Mouse (Mus musculus) neural tube, embryonic 10.5 days (tissue): Measurements from ENCODE around the gene Gm1527.
"Not testable (repeated sequence)": the region's sequence is repeated elsewhere in the genome, so short reads cannot be mapped to it uniquely, and the experiment has no call there.

Source experiments
- DNase-seq: peaks from one replicate; pipeline ENCODE4 v3.0.0-alpha.2; 2017; ENCODE audit warnings: low spot score; ENCODE audit errors: extremely low spot score

Gene Gm1527

GRCm38 (mm10) chr3:28892317-28892716 is at the start of gene Gm1527:
Gene Gm1527, plus strand, starts transcription at chr3:28892617.
- no peak for DNase-seq

GRCm38 (mm10) chr3:28843231-28843630 is 49.2 kb upstream of the Gm1527 start:
- no peak for DNase-seq

- no peak for DNase-seq
Observed at GRCm38 (mm10) chr3:28847115-28847514, 45.3 kb upstream of the Gm1527 start.

- not testable (repeated sequence) for DNase-seq
Observed at GRCm38 (mm10) chr3:28852174-28852573, 40.2 kb upstream of the Gm1527 start.

- not testable (repeated sequence) for DNase-seq
Observed at GRCm38 (mm10) chr3:28859630-28860392, 32.6 kb upstream of the Gm1527 start.

- DNase-seq: not testable (repeated sequence)
Observed at GRCm38 (mm10) chr3:28896966-28897365, 4.5 kb downstream of the Gm1527 start.

- DNase-seq: no peak
Observed at GRCm38 (mm10) chr3:28965931-28966330, 73.5 kb downstream of the Gm1527 start.

- peak; percentile 20 for DNase-seq
Observed at GRCm38 (mm10) chr3:28968851-28969250, 76.4 kb downstream of the Gm1527 start.
